Mouse (Mus musculus) limb, embryonic 11.5 days (tissue): Measurements from ENCODE around the gene Trpc5. TPM values are rescaled to one million over a fixed set of nuclear protein-coding genes. Genes with fewer than 3 reads are reported as not detected.

ENCODE experiments used
- ATAC-seq: fragments of 200-750 bp; cut with Nextera tagmentation; 2 replicates; pipeline ENCODE4 v1.8.0; 2017; ENCODE audit warnings: low read depth; ENCODE audit not compliant: insufficient number of reproducible peaks, low FRiP score, low TSS enrichment
- DNase-seq: peaks from one replicate; pipeline ENCODE4 v3.0.0-alpha.2; 2015; ENCODE audit warnings: low spot score
- H3K27ac ChIP-seq: fragments of 300-500 bp; sonication (generic); replicated peaks from 2 replicates; pipeline ENCODE4 v1.5.1; 2014; ENCODE audit warnings: low read depth, mild to moderate bottlenecking, low read length
- H3K27me3 ChIP-seq: fragments of 300-500 bp; sonication (generic); 2 replicates; pipeline ENCODE4 v1.6.1; 2014; ENCODE audit warnings: mild to moderate bottlenecking, low read length, mixed read lengths; ENCODE audit not compliant: control insufficient read depth, insufficient read depth
- H3K36me3 ChIP-seq: fragments of 300-500 bp; sonication (generic); 2 replicates; pipeline ENCODE4 v1.6.1; 2014; ENCODE audit warnings: mild to moderate bottlenecking, low read length, moderate library complexity, mixed read lengths; ENCODE audit not compliant: control insufficient read depth, insufficient read depth
- H3K4me1 ChIP-seq: fragments of 300-500 bp; sonication (generic); 2 replicates; pipeline ENCODE4 v1.6.1; 2014; ENCODE audit warnings: low read length, mixed read lengths; ENCODE audit not compliant: control insufficient read depth, insufficient read depth
- H3K4me2 ChIP-seq: fragments of 300-500 bp; sonication (generic); 2 replicates; pipeline ENCODE4 v1.6.1; 2014; ENCODE audit warnings: low read depth, mild to moderate bottlenecking, moderate library complexity; ENCODE audit not compliant: severe bottlenecking
- H3K4me3 ChIP-seq: fragments of 300-500 bp; sonication (generic); 2 replicates; pipeline ENCODE4 v1.5.1; 2014; ENCODE audit warnings: low read depth, low read length
- H3K9ac ChIP-seq: fragments of 300-500 bp; sonication (generic); 2 replicates; pipeline ENCODE4 v1.6.1; 2014; ENCODE audit warnings: mild to moderate bottlenecking, low read length
- H3K9me3 ChIP-seq: fragments of 300-500 bp; sonication (generic); 2 replicates; pipeline ENCODE4 v1.6.1; 2016; ENCODE audit warnings: low read length; ENCODE audit not compliant: control insufficient read depth
- WGBS: fragments of 180-500 bp; shearing (Covaris S2); extraction: QIAGEN DNeasy Blood & Tissue Kit; methylation state at CpG from one replicate; pipeline ENCODE4 v1.1.7; 2014; 5-methylcytosine and 5-hydroxymethylcytosine counted together
- polyA plus RNA-seq: library from polyadenylated mRNA; unstranded; fragments of >200 nt; fragmentation: Nextera tagmentation; extraction: Ambion mirVana; gene quantifications from 2 replicates; pipeline ENCODE4 v1.2.1, GENCODE M21; 2014

Trpc5 gene
- 0.05 TPM in 1 of 2 replicates, not detected in the other for polyA plus RNA-seq

- H3K4me1 ChIP-seq: no peaks in the 10 kb centered on the region
- H3K4me2 ChIP-seq: peak within 1 kb of the TSS; percentile 49
- H3K27me3 ChIP-seq: peaks cover 31% of the 10 kb centered on the region
- H3K36me3 ChIP-seq: no peaks in the 10 kb centered on the region
- no peak within 1 kb of the TSS for H3K27ac ChIP-seq
- no CpG with 5 or more reads among the region's 1 CpGs for WGBS
- H3K9ac ChIP-seq: no peak within 1 kb of the TSS
- peak within 1 kb of the TSS; percentile 33 for H3K4me3 ChIP-seq
- no peaks in the 10 kb centered on the region for H3K9me3 ChIP-seq
- DNase-seq (peak; percentile 21), ATAC-seq (no peak)
These were observed at the start of gene Trpc5 for GRCm38 (mm10) chrX:144688142-144688206. Gene Trpc5 (minus strand): TSS chrX:144688180.

- no peaks in the 10 kb centered on the region for H3K36me3 ChIP-seq
- no peak overlapping the region for H3K27ac ChIP-seq
- no peak overlapping the region for H3K4me3 ChIP-seq
- no peak for ATAC-seq
- H3K9me3 ChIP-seq: no peaks in the 10 kb centered on the region
- H3K4me1 ChIP-seq: no peaks in the 10 kb centered on the region
- no peaks in the 10 kb centered on the region for H3K27me3 ChIP-seq
- 91% methylated on average over 1 of the region's 1 CpGs for WGBS
- H3K4me2 ChIP-seq: no peak overlapping the region
- no peak for DNase-seq
- no peak overlapping the region for H3K9ac ChIP-seq
These were observed 28.4 kb upstream of the Trpc5 start for GRCm38 (mm10) chrX:144716330-144716729.

DNA sequence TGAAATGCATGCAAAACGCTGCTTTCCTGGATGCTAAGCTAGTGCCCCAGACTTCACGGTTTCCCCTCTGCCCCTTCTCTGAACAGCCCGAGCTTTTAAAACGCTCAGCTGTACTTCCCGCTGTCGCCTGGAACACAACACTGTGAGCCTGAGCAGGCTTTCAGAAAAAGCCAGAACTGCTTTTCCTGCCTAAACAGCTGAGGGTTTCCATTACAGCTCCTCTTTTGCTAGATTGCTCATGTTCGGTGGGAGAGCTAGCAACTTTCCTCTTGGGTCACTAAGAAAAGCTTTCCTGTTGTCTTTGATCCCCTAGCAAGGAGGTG is 1.8 kb upstream of the Trpc5 start:
- Histone ChIP-seq H3K9me3 (no peaks in the 10 kb centered on the region), H3K36me3 (no peaks in the 10 kb centered on the region), H3K4me2 (peak overlapping the region; percentile 49), H3K27me3 (peaks cover 31% of the 10 kb centered on the region), H3K9ac (no peak overlapping the region), H3K4me3 (no peak overlapping the region), H3K27ac (no peak overlapping the region), H3K4me1 (no peaks in the 10 kb centered on the region)
- ATAC-seq (no peak), DNase-seq (peak; percentile 29)
- WGBS: 31% methylated on average over 7 of the region's 7 CpGs

GRCm38 (mm10) chrX:144689119-144689858 is 1.3 kb upstream of the Trpc5 start:
- Histone ChIP-seq H3K27ac (no peak overlapping the region), H3K4me2 (peak overlapping the region; percentile 49), H3K9me3 (no peaks in the 10 kb centered on the region), H3K4me1 (no peaks in the 10 kb centered on the region), H3K36me3 (no peaks in the 10 kb centered on the region), H3K9ac (no peak overlapping the region), H3K4me3 (peak overlapping the region; percentile 33), H3K27me3 (peaks cover 31% of the 10 kb centered on the region)
- DNase-seq: peak; percentile 23
- peak; percentile 76 for ATAC-seq
- WGBS: 13% methylated on average over 19 of the region's 21 CpGs

DNA sequence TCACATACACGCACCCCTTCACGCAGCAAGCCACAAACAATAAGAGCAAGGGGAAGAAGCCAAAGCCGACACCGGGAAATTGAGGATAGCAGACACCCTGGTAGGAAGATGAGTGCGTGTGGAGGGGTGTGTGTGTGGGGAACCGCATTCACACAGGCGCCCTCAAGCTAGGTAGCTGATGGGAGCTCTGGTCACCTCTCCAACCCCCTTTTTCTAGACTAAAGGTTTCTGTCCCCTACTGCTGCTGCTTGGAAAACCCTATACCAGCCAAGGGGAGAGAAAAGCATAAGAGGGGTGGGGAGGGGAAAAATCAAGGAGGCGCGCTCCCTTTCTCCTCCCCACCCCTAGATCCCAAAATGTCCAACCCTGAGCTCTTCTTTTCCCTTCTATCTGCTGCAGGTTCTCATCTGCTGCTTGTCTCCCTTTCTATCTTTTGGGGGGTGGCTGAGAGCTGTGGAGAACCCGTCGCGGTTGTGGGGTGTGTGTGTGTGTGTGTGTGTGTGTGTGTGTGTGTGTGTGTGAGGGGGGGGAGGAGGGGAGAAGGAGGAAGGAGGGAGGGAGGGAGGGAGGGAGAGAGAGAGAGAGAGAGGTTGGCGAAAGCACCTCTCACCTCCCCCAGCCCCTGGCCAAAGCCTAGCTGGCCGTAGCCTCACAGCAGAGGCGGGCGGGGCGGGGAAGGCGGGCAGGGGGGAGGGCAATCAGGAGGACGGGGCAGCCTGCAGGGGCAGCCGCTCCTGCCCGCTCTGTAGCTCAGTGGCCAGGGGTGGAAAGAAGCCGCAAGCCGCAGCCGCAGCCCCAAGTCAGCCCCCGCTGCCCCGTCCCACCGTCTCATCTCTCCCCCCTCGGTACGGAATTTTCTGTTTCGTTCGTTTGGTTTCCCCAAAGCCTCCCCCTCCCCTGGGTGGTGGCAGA is 483 bp upstream of the Trpc5 start, which contains the start of gene Rtl4:
TSS of gene Rtl4 (plus strand) at position 701 of the 912 bp plus-strand sequence.
- no peaks in the 10 kb centered on the region for H3K36me3 ChIP-seq
- ATAC-seq (peak; percentile 31; the same call in 1 of the 2 replicates), DNase-seq (peak; percentile 20)
- H3K4me1 ChIP-seq: no peaks in the 10 kb centered on the region
- peaks cover 31% of the 10 kb centered on the region for H3K27me3 ChIP-seq
- no peaks in the 10 kb centered on the region for H3K9me3 ChIP-seq
- H3K27ac ChIP-seq: no peak within 1 kb of the TSS
- H3K9ac ChIP-seq: no peak within 1 kb of the TSS
- 23% methylated on average over 21 of the region's 31 CpGs for WGBS
- peak within 1 kb of the TSS; percentile 33 for H3K4me3 ChIP-seq
- peak within 1 kb of the TSS; percentile 49 for H3K4me2 ChIP-seq

GRCm38 (mm10) chrX:144687742-144688141 is 238 bp downstream of the Trpc5 start:
- Histone ChIP-seq H3K36me3 (no peaks in the 10 kb centered on the region), H3K4me1 (no peaks in the 10 kb centered on the region), H3K27ac (no peak overlapping the region), H3K4me2 (peak overlapping the region; percentile 49), H3K9me3 (no peaks in the 10 kb centered on the region), H3K27me3 (peaks cover 31% of the 10 kb centered on the region), H3K9ac (no peak overlapping the region), H3K4me3 (0 out of 2 replicates have a peak overlapping the region, but pooled peaks have one; percentile 10)
- DNase-seq (no peak), ATAC-seq (no peak)
- WGBS: 25% methylated on average over 20 of the region's 20 CpGs

GRCm38 (mm10) chrX:144652196-144652595 is 35.8 kb downstream of the Trpc5 start:
- Histone ChIP-seq H3K4me1 (no peaks in the 10 kb centered on the region), H3K9me3 (no peaks in the 10 kb centered on the region), H3K4me3 (no peak overlapping the region), H3K4me2 (no peak overlapping the region), H3K27me3 (0 out of 2 replicates have a peak, but pooled peaks cover 2% of the 10 kb centered on the region), H3K36me3 (no peaks in the 10 kb centered on the region), H3K9ac (no peak overlapping the region), H3K27ac (no peak overlapping the region)
- ATAC-seq (no peak), DNase-seq (no peak)
- 76% methylated on average over 2 of the region's 2 CpGs for WGBS

- DNase-seq: no peak
- H3K27me3 ChIP-seq: no peaks in the 10 kb centered on the region
- no peaks in the 10 kb centered on the region for H3K36me3 ChIP-seq
- H3K27ac ChIP-seq: no peak overlapping the region
- 47% methylated on average over 1 of the region's 1 CpGs for WGBS
- H3K4me2 ChIP-seq: no peak overlapping the region
- no peak for ATAC-seq
- no peaks in the 10 kb centered on the region for H3K9me3 ChIP-seq
- H3K9ac ChIP-seq: no peak overlapping the region
- no peak overlapping the region for H3K4me3 ChIP-seq
- no peaks in the 10 kb centered on the region for H3K4me1 ChIP-seq
These were observed 42.6 kb downstream of the Trpc5 start for GRCm38 (mm10) chrX:144645394-144645793.
